Mouse (Mus musculus) kidney, embryonic 15.5 days (tissue): ENCODE measurements around the gene Zbtb2. TPM values are rescaled to one million over a fixed set of nuclear protein-coding genes. Genes with fewer than 3 reads are reported as not detected.

Experiments used
- ATAC-seq: fragments of 200-750 bp; cut with Nextera tagmentation; replicated peaks from 2 replicates; pipeline ENCODE4 v1.8.0; 2017; ENCODE audit warnings: moderate TSS enrichment; ENCODE audit not compliant: low FRiP score
- H3K27ac ChIP-seq: fragments of 300-500 bp; sonication (generic); 2 replicates; pipeline ENCODE4 v1.5.1; 2015; ENCODE audit warnings: mild to moderate bottlenecking, inconsistent platforms
- H3K27me3 ChIP-seq: fragments of 300-500 bp; sonication (generic); 2 replicates; pipeline ENCODE4 v1.6.1; 2015; ENCODE audit warnings: inconsistent platforms
- H3K36me3 ChIP-seq: fragments of 300-500 bp; sonication (generic); 2 replicates; pipeline ENCODE4 v1.6.1; 2015; ENCODE audit warnings: inconsistent platforms
- H3K4me1 ChIP-seq: fragments of 300-500 bp; sonication (generic); 2 replicates; pipeline ENCODE4 v1.6.1; 2015; ENCODE audit warnings: inconsistent platforms
- H3K4me2 ChIP-seq: fragments of 300-500 bp; sonication (generic); 2 replicates; pipeline ENCODE4 v1.6.1; 2015; ENCODE audit warnings: moderate library complexity, mild to moderate bottlenecking, inconsistent platforms
- H3K4me3 ChIP-seq: fragments of 300-500 bp; sonication (generic); replicated peaks from 2 replicates; pipeline ENCODE4 v1.5.1; 2015; ENCODE audit warnings: mild to moderate bottlenecking, inconsistent platforms
- H3K9ac ChIP-seq: fragments of 300-500 bp; sonication (generic); 2 replicates; pipeline ENCODE4 v1.6.1; 2015; ENCODE audit warnings: mild to moderate bottlenecking, inconsistent platforms
- H3K9me3 ChIP-seq: fragments of 300-500 bp; sonication (generic); replicated peaks from 2 replicates; pipeline ENCODE4 v1.6.1; 2016; ENCODE audit warnings: inconsistent platforms
- WGBS: fragments of 180-500 bp; shearing (Covaris S2); methylation state at CpG from one replicate; pipeline ENCODE4 v1.1.7; 2015; ENCODE audit warnings: mixed read lengths; 5-methylcytosine and 5-hydroxymethylcytosine counted together
- polyA plus RNA-seq: library from polyadenylated mRNA; unstranded; fragments of >200 nt; fragmentation: Nextera tagmentation; extraction: Ambion mirVana; gene quantifications from 2 replicates; pipeline ENCODE4 v1.2.1, GENCODE M21; 2015

Zbtb2 gene
- polyA plus RNA-seq, 1 experiment from 2014 or later = 17.8 TPM

DNA sequence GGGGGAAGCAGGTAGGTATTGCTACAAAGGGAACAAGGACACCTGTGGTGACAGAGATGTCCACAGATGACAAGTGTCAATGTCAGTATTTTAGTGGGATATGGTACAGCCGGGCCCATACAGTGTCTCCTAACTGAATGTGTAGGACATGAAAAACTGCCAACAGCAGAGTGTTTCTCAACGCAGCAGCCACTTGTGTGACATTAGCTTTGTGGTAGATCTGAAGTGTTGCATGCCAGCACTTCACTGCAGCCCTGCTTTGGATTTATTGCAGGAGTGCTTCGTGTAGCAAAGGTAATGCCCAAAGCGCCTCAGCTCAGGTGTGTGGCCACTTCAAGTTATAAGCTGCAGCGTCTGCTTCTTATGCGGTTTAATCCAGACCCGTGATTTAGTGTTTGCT, 11.0 kb downstream of the Zbtb2 start:
- Histone ChIP-seq H3K36me3 (peaks cover 19% of the 10 kb centered on the region), H3K4me1 (peaks cover 27% of the 10 kb centered on the region), H3K4me2 (no peak overlapping the region), H3K9ac (no peak overlapping the region), H3K27ac (peak overlapping the region; percentile 72), H3K9me3 (no peaks in the 10 kb centered on the region), H3K27me3 (no peaks in the 10 kb centered on the region), H3K4me3 (no peak overlapping the region)
- WGBS = 54% methylated on average over 7 of the region's 7 CpGs
- ATAC-seq = peak; percentile 19; the same call in 1 of the 2 replicates

DNA sequence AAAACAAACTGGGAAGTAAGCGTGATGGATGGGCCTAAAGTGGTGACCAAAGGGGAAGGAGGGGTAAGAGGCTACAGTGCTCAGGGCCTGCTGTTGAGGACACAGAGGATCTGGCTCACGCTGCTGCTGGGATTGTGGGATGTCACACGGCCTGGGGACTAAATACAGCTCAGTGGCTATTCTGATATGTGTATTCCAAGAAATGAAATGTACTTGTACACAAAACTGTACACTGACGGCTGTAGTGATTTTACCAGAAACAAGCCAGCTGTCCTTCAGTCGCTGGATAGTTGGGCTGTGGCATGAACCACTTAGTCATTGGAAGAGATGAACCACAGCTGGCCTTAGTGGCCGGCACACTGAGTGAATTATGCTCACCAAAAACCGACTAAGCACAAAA, 11.4 kb downstream of the Zbtb2 start:
- peak overlapping the region; percentile 72 for H3K27ac ChIP-seq
- H3K36me3 ChIP-seq = peaks cover 24% of the 10 kb centered on the region
- H3K4me1 ChIP-seq = peaks cover 27% of the 10 kb centered on the region
- no peak overlapping the region for H3K9ac ChIP-seq
- H3K4me2 ChIP-seq = 0 out of 2 replicates have a peak overlapping the region, but pooled peaks have one; percentile 7
- ATAC-seq = peak; percentile 77
- no peaks in the 10 kb centered on the region for H3K9me3 ChIP-seq
- no peaks in the 10 kb centered on the region for H3K27me3 ChIP-seq
- 31% methylated on average over 7 of the region's 7 CpGs for WGBS
- H3K4me3 ChIP-seq = no peak overlapping the region

- H3K4me1 ChIP-seq = peaks cover 23% of the 10 kb centered on the region
- no peaks in the 10 kb centered on the region for H3K27me3 ChIP-seq
- peak overlapping the region; percentile 72; the same call in 1 of the 2 replicates for H3K27ac ChIP-seq
- WGBS = 56% methylated on average over 7 of the region's 7 CpGs
- no peaks in the 10 kb centered on the region for H3K9me3 ChIP-seq
- no peak overlapping the region for H3K4me3 ChIP-seq
- no peak overlapping the region for H3K4me2 ChIP-seq
- ATAC-seq = no peak
- H3K36me3 ChIP-seq = peaks cover 34% of the 10 kb centered on the region
- no peak overlapping the region for H3K9ac ChIP-seq
These were observed 12.6 kb downstream of the Zbtb2 start for GRCm38 (mm10) chr10:4375267-4375666.

DNA sequence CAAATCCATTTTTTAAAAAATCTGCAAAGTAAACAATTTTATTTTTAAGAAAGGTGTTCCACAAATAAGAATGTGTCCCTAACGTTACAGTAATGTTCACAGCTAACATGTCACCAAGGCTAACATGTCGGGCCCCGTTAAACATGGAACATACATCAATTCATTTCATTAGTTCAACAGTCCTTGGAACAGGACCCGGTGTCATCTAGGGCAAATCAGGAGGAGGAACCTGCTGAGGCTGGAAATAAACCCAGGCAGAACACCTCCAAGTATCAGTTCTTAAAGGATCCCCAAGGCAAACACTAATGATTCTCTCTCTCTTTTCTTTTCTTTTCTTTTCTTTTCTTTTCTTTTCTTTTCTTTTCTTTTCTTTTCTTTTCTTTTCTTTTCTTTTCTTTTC, 13.2 kb downstream of the Zbtb2 start:
- H3K4me1 ChIP-seq = peaks cover 21% of the 10 kb centered on the region
- H3K27ac ChIP-seq = no peak overlapping the region
- no peak for ATAC-seq
- no peaks in the 10 kb centered on the region for H3K27me3 ChIP-seq
- no peak overlapping the region for H3K9ac ChIP-seq
- H3K4me3 ChIP-seq = no peak overlapping the region
- H3K4me2 ChIP-seq = no peak overlapping the region
- WGBS = 61% methylated on average over 4 of the region's 4 CpGs
- no peaks in the 10 kb centered on the region for H3K9me3 ChIP-seq
- H3K36me3 ChIP-seq = peaks cover 40% of the 10 kb centered on the region

GRCm38 (mm10) chr10:4374239-4374638, 13.7 kb downstream of the Zbtb2 start:
- Histone ChIP-seq H3K4me1 (peaks cover 21% of the 10 kb centered on the region), H3K27me3 (no peaks in the 10 kb centered on the region), H3K4me3 (no peak overlapping the region), H3K27ac (no peak overlapping the region), H3K9ac (no peak overlapping the region), H3K36me3 (peaks cover 44% of the 10 kb centered on the region), H3K9me3 (no peaks in the 10 kb centered on the region), H3K4me2 (no peak overlapping the region)
- WGBS = 81% methylated on average over 7 of the region's 7 CpGs
- ATAC-seq = no peak

GRCm38 (mm10) chr10:4373558-4373957, 14.3 kb downstream of the Zbtb2 start:
- WGBS = 95% methylated on average over 4 of the region's 4 CpGs
- Histone ChIP-seq H3K36me3 (peaks cover 51% of the 10 kb centered on the region), H3K27me3 (no peaks in the 10 kb centered on the region), H3K27ac (no peak overlapping the region), H3K9ac (no peak overlapping the region), H3K4me2 (no peak overlapping the region), H3K9me3 (no peaks in the 10 kb centered on the region), H3K4me1 (peaks cover 21% of the 10 kb centered on the region), H3K4me3 (no peak overlapping the region)
- ATAC-seq = no peak

GRCm38 (mm10) chr10:4372011-4372410, 15.9 kb downstream of the Zbtb2 start:
- H3K9me3 ChIP-seq = 0 out of 2 replicates have a peak, but pooled peaks cover 2% of the 10 kb centered on the region
- ATAC-seq = no peak
- 53% methylated on average over 5 of the region's 5 CpGs for WGBS

DNA sequence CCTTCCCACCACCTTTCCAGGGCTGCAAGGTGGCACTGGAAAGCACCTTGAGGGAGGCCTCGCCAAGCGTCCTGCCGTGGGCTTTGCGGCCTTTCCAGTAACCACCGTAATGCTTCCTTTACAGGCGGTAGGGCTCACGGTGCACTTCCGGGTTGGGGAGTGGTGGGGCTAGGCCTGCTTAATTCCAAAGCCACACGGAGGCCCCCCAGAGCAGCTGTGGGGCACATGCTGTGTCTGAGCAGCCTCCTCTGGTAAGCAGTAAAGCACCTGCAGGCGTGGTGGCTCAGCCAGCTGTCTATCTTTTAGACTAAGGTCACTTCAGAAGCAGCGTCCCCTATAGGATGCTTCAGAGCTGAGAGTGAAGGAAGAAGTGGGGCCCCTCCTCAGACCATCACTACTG, 17.8 kb downstream of the Zbtb2 start:
- Histone ChIP-seq H3K9me3 (0 out of 2 replicates have a peak, but pooled peaks cover 2% of the 10 kb centered on the region), H3K4me3 (no peak overlapping the region), H3K4me2 (no peak overlapping the region), H3K36me3 (peaks cover 77% of the 10 kb centered on the region), H3K4me1 (peaks cover under 1% of the 10 kb centered on the region; the same call in 1 of the 2 replicates), H3K27ac (no peak overlapping the region), H3K27me3 (no peaks in the 10 kb centered on the region), H3K9ac (no peak overlapping the region)
- WGBS = 95% methylated on average over 11 of the region's 11 CpGs
- ATAC-seq = no peak

More at GRCm38 (mm10) chr10:4372011-4372410, 15.9 kb downstream of the Zbtb2 start:
- Histone ChIP-seq H3K9ac (no peak overlapping the region), H3K4me2 (no peak overlapping the region), H3K27me3 (no peaks in the 10 kb centered on the region), H3K4me3 (no peak overlapping the region), H3K27ac (no peak overlapping the region), H3K36me3 (peaks cover 66% of the 10 kb centered on the region), H3K4me1 (peaks cover 19% of the 10 kb centered on the region)

DNA sequence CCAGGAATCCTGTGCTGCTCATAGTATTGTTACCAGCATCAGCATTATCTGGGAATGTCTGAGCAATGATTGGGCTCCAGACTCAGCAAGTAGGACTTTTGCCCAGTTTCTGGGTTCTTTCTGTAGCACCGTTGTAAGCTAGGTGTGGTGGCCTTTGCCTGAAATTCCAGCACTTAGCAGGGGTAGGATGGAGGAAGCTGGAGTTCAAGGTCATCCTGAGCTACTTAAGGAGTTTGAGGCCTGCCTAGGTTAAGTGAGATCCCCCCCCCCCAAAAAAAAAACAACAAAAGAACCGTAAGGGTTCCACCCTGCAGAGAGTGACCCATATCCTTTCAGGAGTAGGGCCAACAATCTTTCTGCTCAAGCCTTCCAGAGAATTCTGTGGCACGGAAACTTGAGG, 23.3 kb downstream of the Zbtb2 start:
- ATAC-seq = no peak
- Histone ChIP-seq H3K9ac (no peak overlapping the region), H3K27me3 (no peaks in the 10 kb centered on the region), H3K27ac (no peak overlapping the region), H3K36me3 (peaks cover 54% of the 10 kb centered on the region), H3K9me3 (0 out of 2 replicates have a peak, but pooled peaks cover 4% of the 10 kb centered on the region), H3K4me3 (no peak overlapping the region), H3K4me2 (no peak overlapping the region), H3K4me1 (no peaks in the 10 kb centered on the region)
- 84% methylated on average over 3 of the region's 3 CpGs for WGBS

- H3K27ac ChIP-seq = no peak overlapping the region
- H3K36me3 ChIP-seq = peaks cover 75% of the 10 kb centered on the region
- 87% methylated on average over 10 of the region's 10 CpGs for WGBS
These were observed 30.5 kb downstream of the Zbtb2 start for GRCm38 (mm10) chr10:4357435-4357834.

DNA sequence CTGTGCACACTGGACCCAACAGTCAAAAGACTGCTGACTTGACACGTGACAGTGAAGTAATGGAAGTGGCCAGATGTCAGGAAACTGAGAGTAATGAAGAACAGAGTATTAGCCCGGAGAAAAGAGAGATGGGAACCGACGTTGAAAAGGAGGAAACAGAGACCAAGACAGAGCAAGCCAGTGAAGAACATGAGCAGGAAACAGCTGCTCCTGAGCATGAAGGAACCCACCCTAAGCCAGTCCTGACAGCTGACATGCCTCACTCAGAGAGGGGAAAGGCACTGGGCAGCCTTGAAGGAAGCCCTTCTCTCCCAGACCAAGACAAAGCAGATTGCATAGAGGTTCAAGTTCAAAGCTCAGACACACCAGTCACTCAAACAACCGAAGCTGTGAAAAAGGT, 31.3 kb downstream of the Zbtb2 start:
- Histone ChIP-seq H3K4me2 (no peak overlapping the region), H3K4me3 (no peak overlapping the region), H3K9ac (no peak overlapping the region), H3K27me3 (no peaks in the 10 kb centered on the region), H3K4me1 (no peaks in the 10 kb centered on the region), H3K27ac (no peak overlapping the region), H3K9me3 (no peaks in the 10 kb centered on the region), H3K36me3 (peaks cover 75% of the 10 kb centered on the region)
- WGBS = 68% methylated on average over 5 of the region's 5 CpGs
- ATAC-seq = no peak

More at GRCm38 (mm10) chr10:4357435-4357834, 30.5 kb downstream of the Zbtb2 start:
- Histone ChIP-seq H3K4me1 (no peaks in the 10 kb centered on the region), H3K27me3 (no peaks in the 10 kb centered on the region), H3K4me3 (no peak overlapping the region), H3K9ac (no peak overlapping the region), H3K9me3 (no peaks in the 10 kb centered on the region), H3K4me2 (no peak overlapping the region)
- ATAC-seq = no peak

GRCm38 (mm10) chr10:4355882-4356451, 31.9 kb downstream of the Zbtb2 start:
- Histone ChIP-seq H3K36me3 (peaks cover 75% of the 10 kb centered on the region), H3K9me3 (no peaks in the 10 kb centered on the region), H3K27ac (no peak overlapping the region), H3K27me3 (no peaks in the 10 kb centered on the region), H3K9ac (no peak overlapping the region), H3K4me1 (no peaks in the 10 kb centered on the region), H3K4me3 (no peak overlapping the region), H3K4me2 (no peak overlapping the region)
- ATAC-seq = no peak
- 74% methylated on average over 19 of the region's 19 CpGs for WGBS
